Mouse (Mus musculus) brain, embryonic 14.5 days (tissue): Measurements from ENCODE around the gene Ptprk.

Experiments used
- CTCF ChIP-seq: fragments of 200-500 bp; IDR thresholded peaks from 2 replicates; pipeline ENCODE4 v1.5.1; 2012; ENCODE audit warnings: inconsistent platforms, mild to moderate bottlenecking, moderate library complexity, borderline replicate concordance; ENCODE audit not compliant: insufficient read depth, insufficient read length; ENCODE audit errors: extremely low read depth
- POLR2A ChIP-seq: fragments of 200-500 bp; IDR thresholded peaks from 2 replicates; pipeline ENCODE4 v1.6.1; 2012; ENCODE audit warnings: mild to moderate bottlenecking, inconsistent platforms, borderline replicate concordance; ENCODE audit not compliant: poor library complexity, insufficient read depth, insufficient read length, severe bottlenecking; ENCODE audit errors: extremely low read depth

- TF ChIP-seq POLR2A (no peak), CTCF (no peak)
Measured at GRCm38 (mm10) chr10:28054764-28055163, 19.9 kb upstream of the Ptprk start.
